Mouse (Mus musculus) G1E (cell line): Measurements from ENCODE around the gene Asic2.

Experiments
- CTCF ChIP-seq: IDR thresholded peaks from 2 replicates; pipeline ENCODE4 v1.5.1; 2012; ENCODE audit warnings: low read depth, low read length, inconsistent platforms, mixed read lengths
- GATA1 ChIP-seq: IDR thresholded peaks from 2 replicates; pipeline ENCODE4 v1.6.1; 2012; ENCODE audit warnings: borderline replicate concordance, low read length, inconsistent platforms, mixed read lengths
- GATA2 ChIP-seq: IDR thresholded peaks from 2 replicates; pipeline ENCODE4 v1.6.1; 2012; ENCODE audit warnings: low read depth, low read length, inconsistent platforms, borderline replicate concordance
- POLR2AphosphoS5 ChIP-seq: IDR thresholded peaks from 2 replicates; pipeline ENCODE4 v1.6.1; 2012; ENCODE audit warnings: low read depth, low read length, inconsistent platforms; ENCODE audit not compliant: insufficient replicate concordance
- TAL1 ChIP-seq: conservative IDR thresholded peaks from 2 replicates; pipeline ENCODE4 v1.6.1; 2012; ENCODE audit warnings: low read depth, low read length, inconsistent platforms, mixed read lengths

GRCm38 (mm10) chr11:80903426-80903825 lies 1064.8 kb downstream of the Asic2 start:
- TF ChIP-seq TAL1 (no peak), CTCF (no peak), GATA1 (no peak), POLR2AphosphoS5 (no peak), GATA2 (no peak)
